Mouse (Mus musculus) hindbrain, embryonic 12.5 days (tissue): ENCODE data around the gene Golph3. TPM values are rescaled to one million over a fixed set of nuclear protein-coding genes. Genes with fewer than 3 reads are reported as not detected.

ENCODE experiments used
- ATAC-seq: fragments of 200-750 bp; cut with Nextera tagmentation; 2 replicates; pipeline ENCODE4 v1.8.0; 2017; ENCODE audit warnings: moderate TSS enrichment; ENCODE audit not compliant: low FRiP score
- H3K27ac ChIP-seq: fragments of 300-500 bp; sonication (generic); 2 replicates; pipeline ENCODE4 v1.5.1; 2016; ENCODE audit warnings: mild to moderate bottlenecking
- H3K27me3 ChIP-seq: fragments of 300-500 bp; sonication (generic); 2 replicates; pipeline ENCODE4 v1.6.1; 2016; ENCODE audit warnings: mild to moderate bottlenecking
- H3K36me3 ChIP-seq: fragments of 300-500 bp; sonication (generic); 2 replicates; pipeline ENCODE4 v1.6.1; 2016; ENCODE audit warnings: mild to moderate bottlenecking
- H3K4me1 ChIP-seq: fragments of 300-500 bp; sonication (generic); 2 replicates; pipeline ENCODE4 v1.6.1; 2016
- H3K4me2 ChIP-seq: fragments of 300-500 bp; sonication (generic); replicated peaks from 2 replicates; pipeline ENCODE4 v1.6.1; 2016; ENCODE audit warnings: mild to moderate bottlenecking
- H3K4me3 ChIP-seq: fragments of 300-500 bp; sonication (generic); 2 replicates; pipeline ENCODE4 v1.5.1; 2016; ENCODE audit warnings: mild to moderate bottlenecking
- H3K9ac ChIP-seq: fragments of 300-500 bp; sonication (generic); 2 replicates; pipeline ENCODE4 v1.6.1; 2016; ENCODE audit warnings: mild to moderate bottlenecking, moderate library complexity
- H3K9me3 ChIP-seq: fragments of 300-500 bp; sonication (generic); replicated peaks from 2 replicates; pipeline ENCODE4 v1.6.1; 2016; ENCODE audit warnings: mild to moderate bottlenecking
- WGBS: fragments of 180-500 bp; shearing (Covaris S2); methylation state at CpG from one replicate; pipeline ENCODE4 v1.1.7; 2016; 5-methylcytosine and 5-hydroxymethylcytosine counted together
- polyA plus RNA-seq: library from polyadenylated mRNA; unstranded; fragments of >200 nt; fragmentation: Nextera tagmentation; extraction: Ambion mirVana; gene quantifications from 2 replicates; pipeline ENCODE4 v1.2.1, GENCODE M21; 2016

Gene Golph3
- polyA plus RNA-seq, 1 experiment from 2014 or later = 97.9 TPM

- peak overlapping the region; percentile 46 for H3K9ac ChIP-seq
- H3K36me3 ChIP-seq = no peaks in the 10 kb centered on the region
- H3K27me3 ChIP-seq = peaks cover 7% of the 10 kb centered on the region; the same call in 1 of the 2 replicates
- peak overlapping the region; percentile 51 for H3K4me2 ChIP-seq
- WGBS = 4% methylated on average over 19 of the region's 19 CpGs
- H3K9me3 ChIP-seq = no peaks in the 10 kb centered on the region
- H3K27ac ChIP-seq = no peak overlapping the region
- peaks cover 8% of the 10 kb centered on the region for H3K4me1 ChIP-seq
- H3K4me3 ChIP-seq = peak overlapping the region; percentile 27
- ATAC-seq = peak; percentile 76
Observed at GRCm38 (mm10) chr15:12375641-12376311, 54.5 kb downstream of the Golph3 start.

GRCm38 (mm10) chr15:12376491-12377069, 55.3 kb downstream of the Golph3 start:
- Histone ChIP-seq H3K27ac (no peak overlapping the region), H3K36me3 (no peaks in the 10 kb centered on the region), H3K4me2 (no peak overlapping the region), H3K9me3 (no peaks in the 10 kb centered on the region), H3K4me1 (peaks cover 8% of the 10 kb centered on the region), H3K4me3 (no peak overlapping the region), H3K27me3 (peaks cover 7% of the 10 kb centered on the region; the same call in 1 of the 2 replicates), H3K9ac (no peak overlapping the region)
- no peak for ATAC-seq
- 39% methylated on average over 13 of the region's 13 CpGs for WGBS

- Histone ChIP-seq H3K9ac (no peak overlapping the region), H3K27ac (no peak overlapping the region), H3K4me1 (peaks cover 8% of the 10 kb centered on the region), H3K36me3 (no peaks in the 10 kb centered on the region), H3K27me3 (peaks cover 7% of the 10 kb centered on the region; the same call in 1 of the 2 replicates), H3K4me3 (no peak overlapping the region), H3K4me2 (no peak overlapping the region), H3K9me3 (no peaks in the 10 kb centered on the region)
- WGBS = 78% methylated on average over 10 of the region's 10 CpGs
- no peak for ATAC-seq
Observed at GRCm38 (mm10) chr15:12377800-12378199, 56.5 kb downstream of the Golph3 start.

GRCm38 (mm10) chr15:12380057-12380456, 58.8 kb downstream of the Golph3 start:
- no peak for ATAC-seq
- H3K27ac ChIP-seq = no peak overlapping the region
- no peak overlapping the region for H3K4me3 ChIP-seq
- no peaks in the 10 kb centered on the region for H3K36me3 ChIP-seq
- WGBS = 85% methylated on average over 3 of the region's 3 CpGs
- no peak overlapping the region for H3K9ac ChIP-seq
- no peaks in the 10 kb centered on the region for H3K9me3 ChIP-seq
- H3K27me3 ChIP-seq = no peaks in the 10 kb centered on the region
- H3K4me1 ChIP-seq = peaks cover 8% of the 10 kb centered on the region
- no peak overlapping the region for H3K4me2 ChIP-seq

GRCm38 (mm10) chr15:12380548-12380947, 59.3 kb downstream of the Golph3 start:
- no peak overlapping the region for H3K4me3 ChIP-seq
- no peaks in the 10 kb centered on the region for H3K27me3 ChIP-seq
- H3K27ac ChIP-seq = no peak overlapping the region
- H3K4me1 ChIP-seq = peaks cover 11% of the 10 kb centered on the region
- H3K9ac ChIP-seq = no peak overlapping the region
- WGBS = 60% methylated on average over 5 of the region's 5 CpGs
- no peak for ATAC-seq
- H3K4me2 ChIP-seq = no peak overlapping the region
- H3K9me3 ChIP-seq = no peaks in the 10 kb centered on the region
- no peaks in the 10 kb centered on the region for H3K36me3 ChIP-seq

GRCm38 (mm10) chr15:12384679-12385078, 63.4 kb downstream of the Golph3 start:
- ATAC-seq = no peak
- 86% methylated on average over 12 of the region's 13 CpGs for WGBS

GRCm38 (mm10) chr15:12388726-12389489, 67.7 kb downstream of the Golph3 start:
- H3K27me3 ChIP-seq = no peaks in the 10 kb centered on the region
- no peak overlapping the region for H3K4me3 ChIP-seq
- peak; percentile 85 for ATAC-seq
- no peaks in the 10 kb centered on the region for H3K36me3 ChIP-seq
- 50% methylated on average over 15 of the region's 15 CpGs for WGBS
- no peak overlapping the region; the same call in 1 of the 2 replicates for H3K4me2 ChIP-seq
- H3K27ac ChIP-seq = peak overlapping the region; percentile 44; the same call in 1 of the 2 replicates
- H3K4me1 ChIP-seq = peaks cover 14% of the 10 kb centered on the region
- H3K9ac ChIP-seq = no peak overlapping the region
- H3K9me3 ChIP-seq = no peaks in the 10 kb centered on the region

More at GRCm38 (mm10) chr15:12384679-12385078, 63.4 kb downstream of the Golph3 start:
- Histone ChIP-seq H3K36me3 (no peaks in the 10 kb centered on the region), H3K9ac (no peak overlapping the region), H3K4me3 (no peak overlapping the region), H3K4me1 (peaks cover 14% of the 10 kb centered on the region), H3K27me3 (no peaks in the 10 kb centered on the region), H3K4me2 (no peak overlapping the region), H3K27ac (no peak overlapping the region), H3K9me3 (no peaks in the 10 kb centered on the region)

GRCm38 (mm10) chr15:12394758-12395157, 73.5 kb downstream of the Golph3 start:
- Histone ChIP-seq H3K36me3 (no peaks in the 10 kb centered on the region), H3K4me2 (no peak overlapping the region), H3K4me3 (no peak overlapping the region), H3K9me3 (no peaks in the 10 kb centered on the region), H3K4me1 (no peaks in the 10 kb centered on the region; the same call in 1 of the 2 replicates), H3K27ac (no peak overlapping the region), H3K9ac (no peak overlapping the region), H3K27me3 (no peaks in the 10 kb centered on the region)
- 90% methylated on average over 10 of the region's 10 CpGs for WGBS
- no peak for ATAC-seq

- ATAC-seq = no peak
- WGBS = 86% methylated on average over 6 of the region's 6 CpGs
- no peak overlapping the region for H3K27ac ChIP-seq
- no peaks in the 10 kb centered on the region for H3K27me3 ChIP-seq
- no peaks in the 10 kb centered on the region for H3K9me3 ChIP-seq
- no peaks in the 10 kb centered on the region for H3K36me3 ChIP-seq
- H3K4me3 ChIP-seq = no peak overlapping the region
- no peak overlapping the region for H3K4me2 ChIP-seq
- no peaks in the 10 kb centered on the region for H3K4me1 ChIP-seq
- H3K9ac ChIP-seq = no peak overlapping the region
Observed at GRCm38 (mm10) chr15:12397032-12397431, 75.8 kb downstream of the Golph3 start.

Other genes with a start within 250 kb of the Golph3 start
- 127 and 132 TPM in 2 replicates for gene Zfr, start 203.6 kb upstream of the Golph3 start, polyA plus RNA-seq
- gene Mtmr12, start 116.4 kb upstream of the Golph3 start, polyA plus RNA-seq = 16.5 and 16.6 TPM in 2 replicates
- 0.80 and 1.1 TPM in 2 replicates for gene 1810049J17Rik, start 449 bp downstream of the Golph3 start, polyA plus RNA-seq